Mouse (Mus musculus) CH12.LX (cell line): ENCODE data around the gene Klhl1. TPM values are rescaled to one million over a fixed set of nuclear protein-coding genes. Genes with fewer than 3 reads are reported as not detected.

ENCODE experiments used
- DNase-seq: peaks from one replicate; pipeline ENCODE4 v3.0.0-alpha.2; 2013; ENCODE audit errors: extremely low read depth
- H3K27ac ChIP-seq: 2 replicates; pipeline ENCODE4 v1.5.1; 2012; ENCODE audit warnings: low read depth, mild to moderate bottlenecking, control low read depth, moderate library complexity; ENCODE audit not compliant: insufficient read depth
- H3K27me3 ChIP-seq: replicated peaks from 2 replicates; pipeline ENCODE3; 2012; ENCODE audit warnings: inconsistent platforms
- H3K36me3 ChIP-seq, 2 experiments: replicated peaks in 1 of 2; 2 replicates each; pipeline versions ENCODE3 to v1.6.1; 2012; ENCODE audit warnings: inconsistent platforms in 1 of 2, low read length in 1 of 2, mild to moderate bottlenecking in 1 of 2, mixed read lengths in 1 of 2, moderate library complexity in 1 of 2; ENCODE audit not compliant: control insufficient read depth in 1 of 2, insufficient read depth in 1 of 2
- H3K4me1 ChIP-seq, 2 experiments: 2 replicates each; pipeline ENCODE4 v1.6.1; 2012; ENCODE audit warnings: inconsistent platforms in 1 of 2, moderate library complexity in 1 of 2; ENCODE audit not compliant: insufficient read depth in 2 of 2, control insufficient read depth in 1 of 2
- H3K4me2 ChIP-seq: 2 replicates; pipeline ENCODE4 v1.6.1; 2012; ENCODE audit warnings: low read depth, mild to moderate bottlenecking, control low read depth; ENCODE audit not compliant: poor library complexity, insufficient read depth, severe bottlenecking
- H3K4me3 ChIP-seq, 3 experiments: fragments of 150-350 bp in 1 of 3; sonication (generic) in 1 of 3; replicated peaks in 1 of 3; 2 replicates each; pipeline versions ENCODE3 to v1.5.1; 2011 to 2012; ENCODE audit warnings: low read depth in 2 of 3, low read length in 2 of 3, mild to moderate bottlenecking in 2 of 3, moderate library complexity in 2 of 3, control low read depth in 1 of 3, improper control_type of control experiment in 1 of 3, inconsistent platforms in 1 of 3, mixed read lengths in 1 of 3; ENCODE audit not compliant: poor library complexity in 1 of 3
- H3K79me2 ChIP-seq: replicated peaks from 2 replicates; pipeline ENCODE4 v1.6.1; 2012; ENCODE audit warnings: mild to moderate bottlenecking, moderate library complexity; ENCODE audit not compliant: control insufficient read depth, poor library complexity, insufficient read depth, severe bottlenecking; ENCODE audit errors: extremely low read depth
- H3K9ac ChIP-seq: 2 replicates; pipeline ENCODE4 v1.6.1; 2012; ENCODE audit warnings: low read depth, mild to moderate bottlenecking, control low read depth, moderate library complexity; ENCODE audit not compliant: insufficient read depth
- H3K9me3 ChIP-seq: replicated peaks from 2 replicates; pipeline ENCODE3; 2012; ENCODE audit warnings: low read length, inconsistent platforms, mixed read lengths
- BHLHE40 ChIP-seq: IDR thresholded peaks from 2 replicates; pipeline ENCODE4 v1.6.1; 2011; ENCODE audit warnings: mild to moderate bottlenecking, low read depth, low read length, improper control_type of control experiment
- CHD2 ChIP-seq: IDR thresholded peaks from 2 replicates; pipeline ENCODE4 v1.6.1; 2011; ENCODE audit warnings: low read length, improper control_type of control experiment
- CTCF ChIP-seq, 2 experiments: IDR thresholded peaks in 1 of 2; conservative IDR thresholded peaks in 1 of 2; 2 replicates each; pipeline ENCODE4 v1.5.1; 2011 to 2012; ENCODE audit warnings: low read depth in 2 of 2, low read length in 2 of 2, improper control_type of control experiment in 1 of 2, inconsistent platforms in 1 of 2, mild to moderate bottlenecking in 1 of 2, moderate library complexity in 1 of 2
- E2F4 ChIP-seq: IDR thresholded peaks from 2 replicates; pipeline ENCODE4 v1.6.1; 2011; ENCODE audit warnings: low read depth, low read length, improper control_type of control experiment; ENCODE audit not compliant: insufficient replicate concordance
- ELF1 ChIP-seq: IDR thresholded peaks from 2 replicates; pipeline ENCODE4 v1.6.1; 2014; ENCODE audit warnings: low read depth, mild to moderate bottlenecking, inconsistent platforms, low read length, improper control_type of control experiment
- HCFC1 ChIP-seq: IDR thresholded peaks from 2 replicates; pipeline ENCODE4 v1.6.1; 2012; ENCODE audit warnings: low read depth, mild to moderate bottlenecking, inconsistent platforms, low read length, improper control_type of control experiment
- IRF4 ChIP-seq: IDR thresholded peaks from 2 replicates; pipeline ENCODE4 v1.6.1; 2014; ENCODE audit warnings: low read depth, mild to moderate bottlenecking, inconsistent platforms, low read length, improper control_type of control experiment
- JUN ChIP-seq: IDR thresholded peaks from 2 replicates; pipeline ENCODE4 v1.6.1; 2011; ENCODE audit warnings: low read depth, mild to moderate bottlenecking, low read length, improper control_type of control experiment, moderate library complexity; ENCODE audit not compliant: insufficient read depth
- KAT2A ChIP-seq: IDR thresholded peaks from 2 replicates; pipeline ENCODE4 v1.6.1; 2012; ENCODE audit warnings: low read length, improper control_type of control experiment, inconsistent platforms; ENCODE audit not compliant: insufficient replicate concordance
- MAX ChIP-seq: IDR thresholded peaks from 2 replicates; pipeline ENCODE4 v1.6.1; 2011; ENCODE audit warnings: low read length, improper control_type of control experiment
- MEF2A ChIP-seq: IDR thresholded peaks from 2 replicates; pipeline ENCODE4 v1.6.1; 2014; ENCODE audit warnings: low read depth, mild to moderate bottlenecking, inconsistent platforms, low read length, improper control_type of control experiment, borderline replicate concordance
- NRF1 ChIP-seq: IDR thresholded peaks from 2 replicates; pipeline ENCODE4 v1.6.1; 2014; ENCODE audit warnings: low read depth, mild to moderate bottlenecking, inconsistent platforms, low read length, improper control_type of control experiment, moderate library complexity
- POLR2AphosphoS2 ChIP-seq: IDR thresholded peaks from 2 replicates; pipeline ENCODE4 v1.6.1; 2011; ENCODE audit warnings: low read depth, low read length, improper control_type of control experiment
- RCOR1 ChIP-seq: conservative IDR thresholded peaks from 2 replicates; pipeline ENCODE4 v1.6.1; 2012; ENCODE audit warnings: low read depth, mild to moderate bottlenecking, inconsistent platforms, low read length, improper control_type of control experiment
- SIN3A ChIP-seq: IDR thresholded peaks from 2 replicates; pipeline ENCODE4 v1.6.1; 2012; ENCODE audit warnings: low read length, improper control_type of control experiment, inconsistent platforms
- TBP ChIP-seq: conservative IDR thresholded peaks from 2 replicates; pipeline ENCODE4 v1.6.1; 2011; ENCODE audit warnings: low read depth, low read length, improper control_type of control experiment
- USF2 ChIP-seq: conservative IDR thresholded peaks from 2 replicates; pipeline ENCODE4 v1.6.1; 2011; ENCODE audit warnings: low read depth, low read length, improper control_type of control experiment
- ZC3H11A ChIP-seq: IDR thresholded peaks from 2 replicates; pipeline ENCODE4 v1.6.1; 2012; ENCODE audit warnings: low read depth, mild to moderate bottlenecking, inconsistent platforms, low read length, improper control_type of control experiment
- ZKSCAN1 ChIP-seq: IDR thresholded peaks from 2 replicates; pipeline ENCODE4 v1.6.1; 2012; ENCODE audit warnings: low read depth, inconsistent platforms, low read length, improper control_type of control experiment, borderline replicate concordance
- ZMIZ1 ChIP-seq: IDR thresholded peaks from 2 replicates; pipeline ENCODE4 v1.6.1; 2012; ENCODE audit warnings: low read depth, mild to moderate bottlenecking, inconsistent platforms, low read length, improper control_type of control experiment
- dilution Hi-C: fragments of 300-500 bp; cut with MboI; formaldehyde crosslinking; loops from 2 replicates; pipeline ENCODE4 v1.14.3; 2020; ENCODE audit warnings: low sequenced_read_pairs; ENCODE audit not compliant: extremely low pct_unique_long_range_greater_than_20kb, extremely low pct_ligation_motif_present
- in situ Hi-C: fragments of 300-500 bp; cut with MboI; formaldehyde crosslinking; loops from 3 replicates; pipeline ENCODE4 v1.14.3; 2019; ENCODE audit warnings: low sequenced_read_pairs, low pct_ligation_motif_present, low pct_unique_long_range_greater_than_20kb, mixed read lengths
- polyA plus RNA-seq: library from polyadenylated mRNA; unstranded; fragments of >175 nt; gene quantifications from 2 replicates; pipeline ENCODE4 v1.2.1, GENCODE M21; 2012; ENCODE audit warnings: low read depth; ENCODE audit not compliant: insufficient read length
- total RNA-seq, 2 experiments: library from RNA; depleted of rRNA; stranded (reverse); fragments of 300-350 nt in 1 of 2; fragments of >200 nt in 1 of 2; gene quantifications; 2 replicates each; pipeline ENCODE4 v1.2.3; 2012 to 2014

Gene Klhl1
- total and polyA plus RNA-seq, 3 experiments = not detected

DNA sequence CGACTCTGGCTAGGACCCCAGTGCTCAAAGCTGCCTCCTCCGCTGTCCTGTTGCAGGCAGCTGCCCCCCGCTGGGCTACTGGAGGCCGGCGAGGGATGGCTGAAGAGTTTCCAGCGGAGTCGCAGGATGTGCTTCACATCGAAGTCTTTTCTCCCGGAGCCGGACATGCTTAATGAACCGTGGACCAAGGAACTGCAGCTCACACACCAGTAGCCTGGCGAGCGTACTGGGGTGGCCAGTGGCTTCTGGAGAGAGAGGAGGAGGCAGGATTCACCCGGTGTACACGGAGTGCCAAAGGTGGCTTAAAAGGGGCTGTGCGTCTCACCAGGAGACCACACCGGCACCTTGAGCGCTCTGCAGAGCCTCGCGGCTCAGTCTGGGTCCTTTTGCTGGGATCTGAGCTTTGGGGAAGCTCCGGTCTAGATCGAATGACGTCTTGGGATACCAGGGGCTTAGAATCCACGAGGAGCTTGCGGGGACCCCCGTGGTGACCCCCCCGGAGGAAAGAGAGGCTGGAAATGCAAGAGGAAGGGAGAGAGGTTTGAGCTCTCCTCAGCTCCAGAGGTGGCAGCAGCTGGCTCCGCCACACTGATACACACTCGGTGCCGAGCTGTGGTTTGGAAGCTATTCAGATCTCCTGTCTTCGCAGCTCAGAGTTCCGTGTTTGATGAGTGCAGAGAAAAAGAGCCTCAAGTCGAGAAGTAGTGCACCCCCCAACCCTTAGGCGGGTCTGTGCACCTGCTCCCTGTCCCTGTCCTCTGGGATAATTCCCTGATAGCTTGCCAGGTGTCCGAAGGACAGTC is 550 bp downstream of the Klhl1 start:
- in situ Hi-C loops (no loop called here), dilution Hi-C loops (no loop called here)
- no peak overlapping the region for H3K27ac ChIP-seq
- no peaks in the 10 kb centered on the region for H3K27me3 ChIP-seq
- H3K79me2 ChIP-seq = no peaks in the 10 kb centered on the region
- H3K4me1 ChIP-seq = no peaks in the 10 kb centered on the region
- H3K4me2 ChIP-seq = no peak overlapping the region
- H3K4me3 ChIP-seq = no peak overlapping the region
- DNase-seq = no peak
- no peaks in the 10 kb centered on the region for H3K36me3 ChIP-seq
- no peak for TF ChIP-seq ZMIZ1
- TF ChIP-seq CTCF (conservative IDR thresholded peaks at IDR 0.05 in 1 of 2, IDR thresholded peaks at IDR 0.05 in 1 of 2; ENCODE audit: low read depth in 2 of 2, low read length in 2 of 2) = no peak
- no peak for TF ChIP-seq IRF4
- no peak for TF ChIP-seq SIN3A
- no peak for TF ChIP-seq NRF1
- no peak for TF ChIP-seq ZC3H11A
- no peak for TF ChIP-seq E2F4
- TF ChIP-seq KAT2A = no peak
- TF ChIP-seq RCOR1 = no peak
- TF ChIP-seq USF2 = no peak
- no peak for TF ChIP-seq MAX
- TF ChIP-seq CHD2 = no peak
- no peak for TF ChIP-seq ELF1
- TF ChIP-seq ZKSCAN1 = no peak
- no peak for TF ChIP-seq HCFC1
- TF ChIP-seq JUN = no peak
- no peak for TF ChIP-seq TBP
- TF ChIP-seq BHLHE40 = no peak
- H3K9me3 ChIP-seq = peaks cover 29% of the 10 kb centered on the region
- no peak overlapping the region for H3K9ac ChIP-seq

DNA sequence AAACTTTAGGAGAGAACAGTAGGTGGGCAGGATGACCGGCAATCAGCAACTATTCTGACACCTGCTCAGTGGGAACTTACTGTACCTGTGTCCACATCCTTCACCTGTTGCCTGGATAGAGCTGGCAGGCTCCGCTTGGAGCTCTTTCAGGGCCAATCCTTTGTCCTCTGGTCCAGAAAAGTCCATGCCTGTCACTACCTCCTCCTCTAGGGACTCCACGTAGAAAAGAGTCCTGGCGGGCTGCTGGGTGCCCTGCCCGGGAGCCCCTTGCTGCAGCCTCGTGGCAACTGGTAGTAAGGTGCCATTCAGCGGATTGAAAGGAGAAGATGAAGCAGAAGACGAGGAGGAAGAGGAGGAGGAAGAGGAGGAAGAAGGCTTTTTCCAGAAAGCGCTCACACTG is 1.2 kb downstream of the Klhl1 start:
- H3K4me2 ChIP-seq = no peak overlapping the region
- H3K27me3 ChIP-seq = no peaks in the 10 kb centered on the region
- no peak for DNase-seq
- H3K79me2 ChIP-seq = no peaks in the 10 kb centered on the region
- no peak overlapping the region for H3K27ac ChIP-seq
- H3K36me3 ChIP-seq = no peaks in the 10 kb centered on the region
- peaks cover 32% of the 10 kb centered on the region for H3K9me3 ChIP-seq
- H3K9ac ChIP-seq = no peak overlapping the region
- dilution Hi-C loops = no loop called here
- no peak overlapping the region for H3K4me3 ChIP-seq
- TF ChIP-seq POLR2AphosphoS2 (no peak), SIN3A (no peak), JUN (no peak), MEF2A (no peak)
- TF ChIP-seq, all 38 proteins: peak for 0
- in situ Hi-C loops = no loop called here
- H3K4me1 ChIP-seq = no peaks in the 10 kb centered on the region
